Mouse (Mus musculus) midbrain, embryonic 10.5 days (tissue): Measurements from ENCODE around the gene Trim25. TPM values are rescaled to one million over a fixed set of nuclear protein-coding genes. Genes with fewer than 3 reads are reported as not detected.
A peak's percentile ranks its signal among the peaks of the same experiment; 100 is the strongest.
"Not testable (repeated sequence)": the region's sequence is repeated elsewhere in the genome, so short reads cannot be mapped to it uniquely, and the experiment has no call there.

Source experiments
- DNase-seq: peaks from one replicate; pipeline ENCODE4 v3.0.0-alpha.2; 2017; ENCODE audit warnings: low spot score
- H3K27ac ChIP-seq: fragments of 300-500 bp; sonication (generic); replicated peaks from 2 replicates; pipeline ENCODE4 v1.5.1; 2016; ENCODE audit warnings: mild to moderate bottlenecking
- H3K27me3 ChIP-seq: fragments of 300-500 bp; sonication (generic); 2 replicates; pipeline ENCODE4 v1.6.1; 2016; ENCODE audit warnings: low read depth, mild to moderate bottlenecking; ENCODE audit not compliant: poor library complexity, severe bottlenecking
- H3K36me3 ChIP-seq: fragments of 300-500 bp; sonication (generic); 2 replicates; pipeline ENCODE4 v1.6.1; 2016; ENCODE audit warnings: mild to moderate bottlenecking, moderate library complexity
- H3K4me1 ChIP-seq: fragments of 300-500 bp; sonication (generic); 2 replicates; pipeline ENCODE4 v1.6.1; 2016
- H3K4me3 ChIP-seq: fragments of 300-500 bp; sonication (generic); 2 replicates; pipeline ENCODE4 v1.5.1; 2016; ENCODE audit warnings: mild to moderate bottlenecking, moderate library complexity
- H3K9me3 ChIP-seq: fragments of 300-500 bp; sonication (generic); replicated peaks from 2 replicates; pipeline ENCODE4 v1.6.1; 2016; ENCODE audit warnings: mild to moderate bottlenecking
- WGBS: fragments of 180-500 bp; shearing (Covaris S2); methylation state at CpG from one replicate; pipeline ENCODE4 v1.1.7; 2016; 5-methylcytosine and 5-hydroxymethylcytosine counted together
- polyA plus RNA-seq: library from polyadenylated mRNA; unstranded; fragments of >200 nt; fragmentation: Nextera tagmentation; extraction: Ambion mirVana; gene quantifications from 2 replicates; pipeline ENCODE4 v1.2.1, GENCODE M21; 2016

Trim25 gene
- polyA plus RNA-seq, 1 experiment from 2014 or later: 3.0 TPM

- no peak overlapping the region for H3K4me3 ChIP-seq
- DNase-seq: no peak
- no peaks in the 10 kb centered on the region for H3K27me3 ChIP-seq
- no peaks in the 10 kb centered on the region; the same call in 1 of the 2 replicates for H3K36me3 ChIP-seq
- no peak overlapping the region for H3K27ac ChIP-seq
- no peaks in the 10 kb centered on the region for H3K9me3 ChIP-seq
- H3K4me1 ChIP-seq: peaks cover 5% of the 10 kb centered on the region; the same call in 1 of the 2 replicates
- 94% methylated on average over 1 of the region's 1 CpGs for WGBS
Measured at GRCm38 (mm10) chr11:89031189-89031588, 32.0 kb downstream of the Trim25 start.

DNA sequence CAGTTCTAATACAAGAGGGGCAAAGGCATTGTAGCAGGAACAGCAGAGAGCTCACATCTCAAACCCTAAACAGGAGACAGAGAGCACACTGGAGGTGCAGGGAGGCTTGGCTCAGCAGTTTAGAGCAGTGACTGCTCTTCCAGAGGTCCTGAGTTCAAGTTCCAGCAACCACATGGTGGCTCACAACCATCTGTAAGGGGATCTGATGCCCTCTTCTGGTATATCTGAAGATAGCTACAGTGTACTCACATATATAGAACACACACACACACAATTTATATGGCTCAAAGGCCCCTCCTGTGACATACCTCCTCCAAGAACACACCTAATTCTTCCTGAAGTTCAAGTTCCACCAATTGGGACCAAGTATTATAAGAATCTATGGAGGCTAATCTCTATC, 35.4 kb downstream of the Trim25 start:
- Histone ChIP-seq H3K27ac (no peak overlapping the region), H3K4me1 (peaks cover 5% of the 10 kb centered on the region; the same call in 1 of the 2 replicates), H3K27me3 (no peaks in the 10 kb centered on the region), H3K36me3 (peaks cover 21% of the 10 kb centered on the region), H3K9me3 (no peaks in the 10 kb centered on the region), H3K4me3 (no peak overlapping the region)
- DNase-seq: no peak

DNA sequence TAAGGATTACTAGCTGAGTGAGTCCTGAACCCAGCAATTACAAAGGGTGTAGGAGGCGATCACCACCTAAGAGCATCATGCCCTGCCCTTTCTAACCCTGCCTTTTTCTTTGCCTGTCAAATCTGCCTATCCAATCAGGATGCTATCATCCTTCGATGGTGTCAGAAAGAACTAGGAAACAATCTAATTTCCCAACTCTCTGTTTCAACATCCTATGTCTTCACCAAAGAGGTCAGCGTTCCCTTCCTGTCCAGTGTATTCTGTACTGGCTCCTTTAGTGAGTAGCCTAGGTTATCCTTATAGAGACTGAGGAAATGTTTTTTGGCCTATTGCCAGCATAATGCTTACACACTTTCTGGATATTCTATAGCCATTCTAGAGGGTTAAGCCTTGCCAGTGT, 36.4 kb downstream of the Trim25 start:
- Histone ChIP-seq H3K27ac (no peak overlapping the region), H3K4me3 (no peak overlapping the region), H3K9me3 (no peaks in the 10 kb centered on the region), H3K36me3 (peaks cover 31% of the 10 kb centered on the region), H3K4me1 (peaks cover 1% of the 10 kb centered on the region; the same call in 1 of the 2 replicates), H3K27me3 (no peaks in the 10 kb centered on the region)
- no peak for DNase-seq
- WGBS: 85% methylated on average over 3 of the region's 3 CpGs

- H3K4me1 ChIP-seq: no peaks in the 10 kb centered on the region
- no peaks in the 10 kb centered on the region for H3K27me3 ChIP-seq
- no peak overlapping the region for H3K27ac ChIP-seq
- DNase-seq: no peak
- H3K36me3 ChIP-seq: peaks cover 54% of the 10 kb centered on the region
- H3K9me3 ChIP-seq: no peaks in the 10 kb centered on the region
- H3K4me3 ChIP-seq: no peak overlapping the region
- WGBS: 93% methylated on average over 6 of the region's 6 CpGs
Measured at GRCm38 (mm10) chr11:89038496-89038895, 39.3 kb downstream of the Trim25 start.

DNA sequence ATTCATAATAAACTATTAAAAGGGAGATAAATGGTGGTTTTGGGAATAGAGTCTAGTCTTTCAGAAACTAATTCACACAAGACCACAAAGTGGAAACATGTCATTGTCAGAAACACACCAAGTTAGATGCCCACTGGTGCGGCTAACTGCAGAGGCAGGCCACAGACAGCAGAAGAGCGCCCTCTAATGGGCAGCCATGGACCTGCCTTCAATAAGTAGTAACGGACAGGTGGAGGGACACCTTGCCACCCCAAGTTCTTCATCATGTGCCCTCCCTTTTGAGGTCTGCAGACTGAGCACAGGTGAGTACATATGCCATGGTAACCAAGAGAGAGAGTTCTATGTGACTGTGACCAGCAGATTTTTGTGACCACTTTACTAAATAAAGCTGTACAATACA, 40.1 kb downstream of the Trim25 start:
- peaks cover 63% of the 10 kb centered on the region for H3K36me3 ChIP-seq
- WGBS: 38% methylated on average over 3 of the region's 3 CpGs
- DNase-seq: no peak

DNA sequence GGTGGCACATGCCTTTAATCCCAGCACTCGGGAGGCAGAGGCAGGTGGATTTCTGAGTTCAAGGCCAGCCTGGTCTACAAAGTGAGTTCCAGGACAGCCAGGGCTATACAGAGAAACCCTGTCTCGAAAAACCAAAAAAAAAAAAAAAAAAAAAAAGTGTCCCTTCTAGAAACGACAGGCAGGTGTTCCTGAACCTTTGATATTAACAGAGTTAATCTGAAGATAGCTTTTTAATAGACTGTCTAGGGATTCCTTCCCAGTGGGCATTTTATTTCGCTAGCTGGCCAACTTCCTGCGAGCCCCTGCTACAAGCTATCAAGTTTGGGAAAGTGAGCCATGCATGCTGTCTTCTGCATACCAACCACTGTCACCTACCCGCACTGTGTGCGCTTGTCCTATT, 41.9 kb downstream of the Trim25 start:
- not testable (repeated sequence) for H3K27me3 ChIP-seq, H3K27ac ChIP-seq, H3K4me3 ChIP-seq, DNase-seq, H3K9me3 ChIP-seq, H3K4me1 ChIP-seq
- 89% methylated on average over 6 of the region's 7 CpGs for WGBS
- H3K36me3 ChIP-seq: peaks cover 80% of the 10 kb centered on the region

More for the DNA sequence above, 40.1 kb downstream of the Trim25 start:
- no peak overlapping the region for H3K4me3 ChIP-seq
- no peak overlapping the region for H3K27ac ChIP-seq
- no peaks in the 10 kb centered on the region for H3K4me1 ChIP-seq
- no peaks in the 10 kb centered on the region for H3K9me3 ChIP-seq
- no peaks in the 10 kb centered on the region for H3K27me3 ChIP-seq

GRCm38 (mm10) chr11:89043046-89043445, 43.9 kb downstream of the Trim25 start:
- H3K27ac ChIP-seq: no peak overlapping the region
- H3K36me3 ChIP-seq: peaks cover 88% of the 10 kb centered on the region
- H3K4me1 ChIP-seq: no peaks in the 10 kb centered on the region
- peaks cover 6% of the 10 kb centered on the region for H3K9me3 ChIP-seq
- H3K27me3 ChIP-seq: no peaks in the 10 kb centered on the region
- WGBS: 91% methylated on average over 7 of the region's 7 CpGs
- H3K4me3 ChIP-seq: no peak overlapping the region
- DNase-seq: no peak

GRCm38 (mm10) chr11:89045501-89045900, 46.3 kb downstream of the Trim25 start:
- H3K9me3 ChIP-seq, H3K4me1 ChIP-seq, H3K27ac ChIP-seq, DNase-seq, H3K27me3 ChIP-seq, H3K4me3 ChIP-seq: not testable (repeated sequence)
- 95% methylated on average over 3 of the region's 3 CpGs for WGBS
- peaks cover 90% of the 10 kb centered on the region for H3K36me3 ChIP-seq

GRCm38 (mm10) chr11:89046021-89046420, 46.8 kb downstream of the Trim25 start:
- Histone ChIP-seq H3K27ac (no peak overlapping the region), H3K36me3 (peaks cover 90% of the 10 kb centered on the region), H3K27me3 (no peaks in the 10 kb centered on the region), H3K9me3 (peaks cover 6% of the 10 kb centered on the region), H3K4me3 (no peak overlapping the region), H3K4me1 (no peaks in the 10 kb centered on the region)
- 92% methylated on average over 3 of the region's 3 CpGs for WGBS
- no peak for DNase-seq

DNA sequence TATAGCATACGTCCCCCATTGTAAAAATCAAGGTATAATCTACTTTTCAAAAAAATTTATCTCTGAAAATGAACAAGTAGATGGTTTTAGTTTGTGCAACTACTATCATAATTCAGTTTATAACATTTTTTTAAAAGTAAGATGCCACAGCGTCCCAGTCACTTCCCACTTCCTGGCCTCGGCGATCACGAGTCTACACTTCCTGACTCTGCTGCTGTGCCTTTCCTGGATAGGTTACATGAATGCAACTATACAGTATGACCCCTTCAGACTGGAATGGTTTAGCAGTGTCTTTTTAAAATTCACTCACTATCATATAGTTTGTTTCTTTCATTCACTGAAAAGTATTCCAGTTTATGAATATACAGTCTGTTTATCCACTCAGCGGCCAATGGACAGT, 52.6 kb downstream of the Trim25 start:
- 91% methylated on average over 6 of the region's 6 CpGs for WGBS
- Histone ChIP-seq H3K4me1 (0 out of 2 replicates have a peak, but pooled peaks cover 2% of the 10 kb centered on the region), H3K9me3 (no peaks in the 10 kb centered on the region), H3K27me3 (no peaks in the 10 kb centered on the region), H3K27ac (no peak overlapping the region), H3K4me3 (no peak overlapping the region), H3K36me3 (peaks cover 73% of the 10 kb centered on the region)
- DNase-seq: no peak

DNA sequence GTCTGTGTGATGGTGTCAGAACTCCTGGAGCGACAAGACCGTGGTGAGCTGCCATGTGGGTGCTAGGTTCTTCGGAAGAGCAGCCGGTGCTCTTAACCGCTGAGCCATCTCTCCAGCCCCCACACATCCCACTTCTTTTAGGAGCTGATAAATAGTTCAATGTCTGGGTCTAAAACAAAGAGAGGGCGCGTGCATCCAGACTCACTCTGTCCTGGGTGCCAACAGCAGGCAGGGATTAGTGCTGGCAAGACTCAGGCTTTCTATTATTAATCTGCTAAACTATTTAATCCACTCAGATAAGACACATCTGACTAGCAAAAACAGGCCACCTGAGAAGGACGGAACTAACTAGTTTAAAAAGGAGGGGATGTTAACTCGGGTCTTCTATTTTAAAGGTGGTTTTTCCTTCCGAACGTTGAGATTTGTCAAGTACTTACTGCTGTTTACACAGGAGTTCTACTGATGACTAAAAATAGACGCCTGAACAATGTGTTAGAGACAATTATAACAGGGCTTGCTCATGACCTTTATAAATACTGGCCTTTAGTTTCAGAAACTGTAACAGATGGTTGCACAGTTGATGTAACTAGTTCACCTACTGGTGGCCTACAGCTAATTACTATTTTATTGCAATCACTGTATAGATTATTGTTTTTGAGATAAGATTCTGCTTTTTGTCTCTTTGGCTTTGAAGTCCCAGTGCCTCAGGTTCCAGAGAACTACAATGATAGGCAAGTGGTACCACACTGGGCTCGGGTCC, 56.9 kb downstream of the Trim25 start:
- peaks cover 39% of the 10 kb centered on the region for H3K36me3 ChIP-seq

DNA sequence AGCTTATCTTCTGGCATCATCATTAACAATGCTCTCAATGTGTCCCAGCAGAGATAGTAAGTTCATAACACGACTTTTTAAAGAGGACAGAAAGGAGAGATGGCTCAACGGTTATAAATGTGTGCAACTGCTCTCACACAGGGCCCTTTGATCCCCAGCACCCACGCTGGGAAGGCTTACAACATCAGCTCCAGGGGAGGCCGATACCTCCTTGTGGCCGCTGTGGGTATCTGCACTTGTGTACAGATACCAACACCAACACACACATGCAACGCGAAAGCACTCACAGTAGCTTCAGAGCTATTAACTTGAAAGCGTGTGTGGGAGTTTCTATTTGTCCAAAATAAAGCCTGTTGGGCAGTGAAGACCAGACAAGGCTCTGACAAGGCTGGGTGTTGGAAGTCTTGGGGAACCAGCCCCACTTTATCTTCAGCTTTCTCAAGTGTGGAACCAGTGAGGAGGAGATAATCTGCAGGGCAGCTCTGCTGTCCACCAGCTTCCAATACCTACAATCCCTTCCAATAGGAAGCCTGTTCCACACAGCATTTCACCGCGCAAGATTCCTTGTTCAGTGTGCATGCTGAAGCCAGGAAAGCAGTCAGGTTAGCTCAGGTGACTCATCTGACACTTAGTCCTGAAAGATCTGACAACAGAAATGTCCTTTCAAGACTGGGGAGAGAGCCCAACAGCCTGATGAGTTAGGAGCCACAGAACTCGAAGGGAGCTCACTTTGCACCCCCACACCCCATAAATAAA, 59.5 kb downstream of the Trim25 start:
- DNase-seq: no peak
- H3K36me3 ChIP-seq: peaks cover 22% of the 10 kb centered on the region
- H3K4me3 ChIP-seq: peak overlapping the region; percentile 94
- H3K27ac ChIP-seq: no peak overlapping the region
- 77% methylated on average over 11 of the region's 11 CpGs for WGBS
- H3K27me3 ChIP-seq: no peaks in the 10 kb centered on the region
- H3K4me1 ChIP-seq: peaks cover 30% of the 10 kb centered on the region
- no peaks in the 10 kb centered on the region for H3K9me3 ChIP-seq

More for the DNA sequence above, 56.9 kb downstream of the Trim25 start:
- Histone ChIP-seq H3K4me1 (peaks cover 30% of the 10 kb centered on the region), H3K4me3 (no peak overlapping the region), H3K27me3 (no peaks in the 10 kb centered on the region), H3K27ac (no peak overlapping the region), H3K9me3 (no peaks in the 10 kb centered on the region)
- DNase-seq: no peak
- WGBS: 85% methylated on average over 13 of the region's 13 CpGs

GRCm38 (mm10) chr11:89059919-89060422, 60.8 kb downstream of the Trim25 start:
- H3K9me3 ChIP-seq: no peaks in the 10 kb centered on the region
- H3K4me1 ChIP-seq: peaks cover 28% of the 10 kb centered on the region
- peak overlapping the region; percentile 89 for H3K27ac ChIP-seq
- peaks cover 9% of the 10 kb centered on the region for H3K36me3 ChIP-seq
- H3K4me3 ChIP-seq: peak overlapping the region; percentile 94
- DNase-seq: peak; percentile 55
- WGBS: under 1% methylated on average over 33 of the region's 33 CpGs
- no peaks in the 10 kb centered on the region for H3K27me3 ChIP-seq
